Mouse (Mus musculus) lung, embryonic 15.5 days (tissue): ENCODE data around the gene Mael. TPM values are rescaled to one million over a fixed set of nuclear protein-coding genes. Genes with fewer than 3 reads are reported as not detected.

Source experiments
- ATAC-seq: fragments of 200-750 bp; cut with Nextera tagmentation; 2 replicates; pipeline ENCODE4 v1.8.0; 2017; ENCODE audit warnings: moderate number of reproducible peaks, borderline replicate concordance; ENCODE audit not compliant: low FRiP score, low TSS enrichment; ENCODE audit errors: extremely low read depth
- H3K27ac ChIP-seq: fragments of 300-500 bp; sonication (generic); 2 replicates; pipeline ENCODE4 v1.5.1; 2015; ENCODE audit warnings: moderate library complexity, mild to moderate bottlenecking, inconsistent platforms
- H3K27me3 ChIP-seq: fragments of 300-500 bp; sonication (generic); 2 replicates; pipeline ENCODE4 v1.6.1; 2015; ENCODE audit warnings: inconsistent platforms
- H3K36me3 ChIP-seq: fragments of 300-500 bp; sonication (generic); 2 replicates; pipeline ENCODE4 v1.6.1; 2015; ENCODE audit warnings: inconsistent platforms
- H3K4me1 ChIP-seq: fragments of 300-500 bp; sonication (generic); 2 replicates; pipeline ENCODE4 v1.6.1; 2015; ENCODE audit warnings: inconsistent platforms
- H3K4me2 ChIP-seq: fragments of 300-500 bp; sonication (generic); 2 replicates; pipeline ENCODE4 v1.6.1; 2015; ENCODE audit warnings: inconsistent platforms, mild to moderate bottlenecking, moderate library complexity
- H3K4me3 ChIP-seq: fragments of 300-500 bp; sonication (generic); 2 replicates; pipeline ENCODE4 v1.5.1; 2015; ENCODE audit warnings: mild to moderate bottlenecking, inconsistent platforms
- H3K9ac ChIP-seq: fragments of 300-500 bp; sonication (generic); 2 replicates; pipeline ENCODE4 v1.6.1; 2015; ENCODE audit warnings: inconsistent platforms
- H3K9me3 ChIP-seq: fragments of 300-500 bp; sonication (generic); 2 replicates; pipeline ENCODE4 v1.6.1; 2016; ENCODE audit warnings: inconsistent platforms
- WGBS: fragments of 180-500 bp; shearing (Covaris S2); methylation state at CpG from one replicate; pipeline ENCODE4 v1.1.7; 2015; 5-methylcytosine and 5-hydroxymethylcytosine counted together
- polyA plus RNA-seq: library from polyadenylated mRNA; unstranded; fragments of >200 nt; fragmentation: Nextera tagmentation; extraction: Ambion mirVana; gene quantifications from 2 replicates; pipeline ENCODE4 v1.2.1, GENCODE M21; 2015

The Mael gene
- polyA plus RNA-seq, 1 experiment from 2014 or later = not detected

- Histone ChIP-seq H3K4me3 (no peak overlapping the region), H3K9me3 (no peaks in the 10 kb centered on the region), H3K9ac (no peak overlapping the region), H3K36me3 (no peaks in the 10 kb centered on the region), H3K4me2 (no peak overlapping the region), H3K27ac (no peak overlapping the region), H3K4me1 (no peaks in the 10 kb centered on the region; the same call in 1 of the 2 replicates), H3K27me3 (no peaks in the 10 kb centered on the region)
- ATAC-seq = no peak
- 82% methylated on average over 4 of the region's 4 CpGs for WGBS
Observed at GRCm38 (mm10) chr1:166189821-166190220, 48.7 kb downstream of the Mael start.

GRCm38 (mm10) chr1:166185357-166185756 is 53.2 kb downstream of the Mael start:
- no peak overlapping the region for H3K27ac ChIP-seq
- no peaks in the 10 kb centered on the region for H3K36me3 ChIP-seq
- no peak overlapping the region for H3K9ac ChIP-seq
- H3K4me2 ChIP-seq = no peak overlapping the region
- H3K9me3 ChIP-seq = no peaks in the 10 kb centered on the region
- H3K4me1 ChIP-seq = peaks cover 7% of the 10 kb centered on the region
- H3K4me3 ChIP-seq = no peak overlapping the region
- no peaks in the 10 kb centered on the region for H3K27me3 ChIP-seq
- ATAC-seq = no peak
- 64% methylated on average over 5 of the region's 5 CpGs for WGBS

GRCm38 (mm10) chr1:166184391-166185229 is 53.9 kb downstream of the Mael start:
- H3K36me3 ChIP-seq = no peaks in the 10 kb centered on the region
- no peak overlapping the region for H3K9ac ChIP-seq
- no peaks in the 10 kb centered on the region for H3K27me3 ChIP-seq
- no peak for ATAC-seq
- no peak overlapping the region for H3K4me2 ChIP-seq
- 63% methylated on average over 22 of the region's 22 CpGs for WGBS
- peaks cover 7% of the 10 kb centered on the region for H3K4me1 ChIP-seq
- H3K9me3 ChIP-seq = no peaks in the 10 kb centered on the region
- H3K27ac ChIP-seq = no peak overlapping the region
- no peak overlapping the region for H3K4me3 ChIP-seq

GRCm38 (mm10) chr1:166182952-166183627 is 55.5 kb downstream of the Mael start:
- Histone ChIP-seq H3K9ac (no peak overlapping the region), H3K27ac (no peak overlapping the region), H3K4me3 (no peak overlapping the region), H3K4me2 (no peak overlapping the region), H3K36me3 (no peaks in the 10 kb centered on the region), H3K27me3 (no peaks in the 10 kb centered on the region), H3K4me1 (peaks cover 7% of the 10 kb centered on the region), H3K9me3 (no peaks in the 10 kb centered on the region)
- WGBS = 50% methylated on average over 10 of the region's 10 CpGs
- ATAC-seq = no peak; the same call in 1 of the 2 replicates

GRCm38 (mm10) chr1:166181510-166181909 is 57.0 kb downstream of the Mael start:
- Histone ChIP-seq H3K4me2 (no peak overlapping the region), H3K27me3 (no peaks in the 10 kb centered on the region), H3K36me3 (no peaks in the 10 kb centered on the region), H3K9me3 (no peaks in the 10 kb centered on the region), H3K9ac (no peak overlapping the region), H3K27ac (no peak overlapping the region), H3K4me1 (peaks cover 7% of the 10 kb centered on the region), H3K4me3 (no peak overlapping the region)
- WGBS = 88% methylated on average over 7 of the region's 7 CpGs
- ATAC-seq = no peak

GRCm38 (mm10) chr1:166173621-166174020 is 64.9 kb downstream of the Mael start:
- Histone ChIP-seq H3K36me3 (no peaks in the 10 kb centered on the region), H3K4me2 (no peak overlapping the region), H3K27ac (no peak overlapping the region), H3K27me3 (no peaks in the 10 kb centered on the region), H3K9me3 (no peaks in the 10 kb centered on the region), H3K4me1 (no peaks in the 10 kb centered on the region), H3K4me3 (no peak overlapping the region), H3K9ac (no peak overlapping the region)
- ATAC-seq = no peak
- WGBS = 76% methylated on average over 9 of the region's 9 CpGs

- no peaks in the 10 kb centered on the region for H3K36me3 ChIP-seq
- H3K27me3 ChIP-seq = no peaks in the 10 kb centered on the region
- H3K9ac ChIP-seq = no peak overlapping the region
- H3K27ac ChIP-seq = no peak overlapping the region
- WGBS = 55% methylated on average over 3 of the region's 3 CpGs
- no peak overlapping the region for H3K4me3 ChIP-seq
- H3K4me2 ChIP-seq = no peak overlapping the region
- H3K9me3 ChIP-seq = no peaks in the 10 kb centered on the region
- no peaks in the 10 kb centered on the region for H3K4me1 ChIP-seq
- no peak for ATAC-seq
Observed at GRCm38 (mm10) chr1:166172992-166173391, 65.6 kb downstream of the Mael start.

- Histone ChIP-seq H3K27ac (no peak overlapping the region), H3K36me3 (no peaks in the 10 kb centered on the region), H3K4me2 (no peak overlapping the region), H3K4me1 (no peaks in the 10 kb centered on the region), H3K9me3 (no peaks in the 10 kb centered on the region), H3K4me3 (no peak overlapping the region), H3K27me3 (no peaks in the 10 kb centered on the region), H3K9ac (no peak overlapping the region)
- WGBS = 80% methylated on average over 12 of the region's 12 CpGs
- ATAC-seq = no peak
Observed at GRCm38 (mm10) chr1:166170852-166171251, 67.7 kb downstream of the Mael start.

GRCm38 (mm10) chr1:166169713-166170112 is 68.8 kb downstream of the Mael start:
- no peaks in the 10 kb centered on the region for H3K9me3 ChIP-seq
- H3K27ac ChIP-seq = no peak overlapping the region
- no peak overlapping the region for H3K4me2 ChIP-seq
- no peak for ATAC-seq
- no peak overlapping the region for H3K9ac ChIP-seq
- WGBS = 84% methylated on average over 7 of the region's 7 CpGs
- H3K27me3 ChIP-seq = no peaks in the 10 kb centered on the region
- no peaks in the 10 kb centered on the region for H3K4me1 ChIP-seq
- H3K36me3 ChIP-seq = no peaks in the 10 kb centered on the region
- no peak overlapping the region for H3K4me3 ChIP-seq

- H3K4me2 ChIP-seq = no peak overlapping the region
- no peak overlapping the region for H3K27ac ChIP-seq
- ATAC-seq = no peak
- no peaks in the 10 kb centered on the region for H3K27me3 ChIP-seq
- no peaks in the 10 kb centered on the region for H3K36me3 ChIP-seq
- no peaks in the 10 kb centered on the region for H3K9me3 ChIP-seq
- no peak overlapping the region for H3K4me3 ChIP-seq
- no peak overlapping the region for H3K9ac ChIP-seq
- H3K4me1 ChIP-seq = no peaks in the 10 kb centered on the region
- 90% methylated on average over 7 of the region's 7 CpGs for WGBS
Observed at GRCm38 (mm10) chr1:166168017-166168416, 70.5 kb downstream of the Mael start.

- H3K4me2 ChIP-seq = no peak overlapping the region
- no peak overlapping the region for H3K9ac ChIP-seq
- H3K4me1 ChIP-seq = no peaks in the 10 kb centered on the region
- H3K27ac ChIP-seq = no peak overlapping the region
- no peaks in the 10 kb centered on the region for H3K36me3 ChIP-seq
- H3K4me3 ChIP-seq = no peak overlapping the region
- H3K27me3 ChIP-seq = no peaks in the 10 kb centered on the region
- no peak for ATAC-seq
- WGBS = 82% methylated on average over 4 of the region's 4 CpGs
- no peaks in the 10 kb centered on the region for H3K9me3 ChIP-seq
Observed at GRCm38 (mm10) chr1:166167405-166167804, 71.1 kb downstream of the Mael start.

GRCm38 (mm10) chr1:166165159-166165558 is 73.4 kb downstream of the Mael start:
- Histone ChIP-seq H3K4me1 (0 out of 2 replicates have a peak, but pooled peaks cover 2% of the 10 kb centered on the region), H3K27ac (no peak overlapping the region), H3K4me3 (no peak overlapping the region), H3K9me3 (no peaks in the 10 kb centered on the region), H3K36me3 (no peaks in the 10 kb centered on the region), H3K27me3 (peaks cover 4% of the 10 kb centered on the region), H3K4me2 (no peak overlapping the region), H3K9ac (no peak overlapping the region)
- WGBS = 90% methylated on average over 9 of the region's 9 CpGs
- ATAC-seq = no peak
